Mouse (Mus musculus): Measurements from ENCODE around the gene Hyls1.
"Not testable (repeated sequence)": the region's sequence is repeated elsewhere in the genome, so short reads cannot be mapped to it uniquely, and the experiment has no call there.

Hyls1 gene

GRCm38 (mm10) chr9:35569571-35570534 lies at the start of gene Hyls1, which contains the start of gene Pate2:
Gene Hyls1 (minus strand): TSS chr9:35570398.
Gene Pate2 (plus strand): TSS chr9:35570284.
- peak; percentile 92 to 95 for DNase-seq

GRCm38 (mm10) chr9:35616784-35617183 lies 46.6 kb upstream of the Hyls1 start:
- not testable (repeated sequence) for DNase-seq

GRCm38 (mm10) chr9:35614005-35614404 lies 43.8 kb upstream of the Hyls1 start:
- DNase-seq, result no peak

- DNase-seq, result no peak
Observed at GRCm38 (mm10) chr9:35611841-35612240, 41.6 kb upstream of the Hyls1 start, which contains the start of gene Pate4. Gene Pate4 (minus strand): TSS chr9:35611941.

GRCm38 (mm10) chr9:35607647-35608405 lies 37.6 kb upstream of the Hyls1 start:
- DNase-seq, result no peak

- no peak for DNase-seq
Observed at GRCm38 (mm10) chr9:35592903-35593302, 22.7 kb upstream of the Hyls1 start.

GRCm38 (mm10) chr9:35587674-35588073 lies 17.5 kb upstream of the Hyls1 start:
- DNase-seq, result no peak

- DNase-seq, result no peak
Observed at GRCm38 (mm10) chr9:35574416-35574815, 4.2 kb upstream of the Hyls1 start.

GRCm38 (mm10) chr9:35570663-35571062 lies 465 bp upstream of the Hyls1 start:
- no peak for DNase-seq

GRCm38 (mm10) chr9:35567995-35568394 lies 2.2 kb downstream of the Hyls1 start:
- DNase-seq, result no peak

- no peak for DNase-seq
Observed at GRCm38 (mm10) chr9:35564536-35565240, 5.5 kb downstream of the Hyls1 start.

GRCm38 (mm10) chr9:35561583-35561982 lies 8.6 kb downstream of the Hyls1 start:
- no peak for DNase-seq

- DNase-seq, result no peak
Observed at GRCm38 (mm10) chr9:35561076-35561475, 9.1 kb downstream of the Hyls1 start.

GRCm38 (mm10) chr9:35559009-35559890 lies 10.9 kb downstream of the Hyls1 start:
- peak; percentile 79 to 85 for DNase-seq

- DNase-seq, result peak; percentile 43 to 54
Observed at GRCm38 (mm10) chr9:35558257-35559008, 11.8 kb downstream of the Hyls1 start, which contains the start of the genes Ddx25 and Pus3. Gene Ddx25 (minus strand): TSS chr9:35558528. Gene Pus3 (plus strand): TSS chr9:35558595.

GRCm38 (mm10) chr9:35556494-35557102 lies 13.6 kb downstream of the Hyls1 start:
- no peak for DNase-seq

GRCm38 (mm10) chr9:35548455-35548854 lies 21.7 kb downstream of the Hyls1 start:
- DNase-seq, result no peak

- no peak for DNase-seq
Observed at GRCm38 (mm10) chr9:35546745-35547144, 23.5 kb downstream of the Hyls1 start.

- DNase-seq, result no peak
Observed at GRCm38 (mm10) chr9:35545704-35546103, 24.5 kb downstream of the Hyls1 start.

- DNase-seq, result no peak
Observed at GRCm38 (mm10) chr9:35544666-35545065, 25.5 kb downstream of the Hyls1 start.
